Mouse (Mus musculus) neutrophil, adult 5-6 weeks (primary cell): ENCODE results near the gene Xirp1. TPM values are rescaled to one million over a fixed set of nuclear protein-coding genes. Genes with fewer than 3 reads are reported as not detected.
A peak's percentile ranks its signal among the peaks of the same experiment; 100 is the strongest.
"Not testable (repeated sequence)": the region's sequence is repeated elsewhere in the genome, so short reads cannot be mapped to it uniquely, and the experiment has no call there.

Experiments used
- ATAC-seq: fragments of 151-379, 151-347 bp; 2 replicates; pipeline ENCODE4 v1.8.0; 2017; ENCODE audit warnings: mild to moderate bottlenecking, moderate TSS enrichment; ENCODE audit not compliant: insufficient number of reproducible peaks, poor library complexity, low FRiP score, severe bottlenecking; ENCODE audit errors: extremely low read depth
- total RNA-seq: library from RNA; stranded (forward); fragments of 200-1000 nt; gene quantifications from 2 replicates; pipeline ENCODE4 v1.2.3, GENCODE M21; 2017

Xirp1 gene
- total RNA-seq, 1 experiment from 2014 or later: not detected

GRCm38 (mm10) chr9:120024625-120025024 is 1.2 kb upstream of the Xirp1 start:
- ATAC-seq: no peak

- 0 out of 2 replicates have a peak, but pooled peaks have one; percentile 14 for ATAC-seq
Observed at GRCm38 (mm10) chr9:120024171-120024570, 773 bp upstream of the Xirp1 start.

DNA sequence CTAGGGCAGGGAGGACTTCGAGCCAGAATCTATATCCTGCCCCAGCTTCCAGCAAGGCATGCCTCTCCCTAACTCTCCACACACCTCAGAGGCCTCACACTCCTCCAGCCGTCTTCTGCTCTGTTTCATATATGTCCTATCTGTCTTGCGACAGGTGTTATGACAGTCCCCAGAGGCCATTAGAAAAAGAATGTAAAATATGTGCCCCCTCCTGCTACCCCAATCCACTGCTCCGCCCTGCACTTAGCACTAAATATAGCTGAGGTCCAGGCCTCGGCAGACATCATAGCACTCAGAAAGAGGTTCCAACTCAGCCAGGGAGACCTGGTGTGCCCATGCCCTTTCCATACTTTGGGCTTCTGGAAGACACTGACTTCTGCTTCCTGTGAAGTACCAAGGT is 2.2 kb downstream of the Xirp1 start:
- no peak for ATAC-seq

DNA sequence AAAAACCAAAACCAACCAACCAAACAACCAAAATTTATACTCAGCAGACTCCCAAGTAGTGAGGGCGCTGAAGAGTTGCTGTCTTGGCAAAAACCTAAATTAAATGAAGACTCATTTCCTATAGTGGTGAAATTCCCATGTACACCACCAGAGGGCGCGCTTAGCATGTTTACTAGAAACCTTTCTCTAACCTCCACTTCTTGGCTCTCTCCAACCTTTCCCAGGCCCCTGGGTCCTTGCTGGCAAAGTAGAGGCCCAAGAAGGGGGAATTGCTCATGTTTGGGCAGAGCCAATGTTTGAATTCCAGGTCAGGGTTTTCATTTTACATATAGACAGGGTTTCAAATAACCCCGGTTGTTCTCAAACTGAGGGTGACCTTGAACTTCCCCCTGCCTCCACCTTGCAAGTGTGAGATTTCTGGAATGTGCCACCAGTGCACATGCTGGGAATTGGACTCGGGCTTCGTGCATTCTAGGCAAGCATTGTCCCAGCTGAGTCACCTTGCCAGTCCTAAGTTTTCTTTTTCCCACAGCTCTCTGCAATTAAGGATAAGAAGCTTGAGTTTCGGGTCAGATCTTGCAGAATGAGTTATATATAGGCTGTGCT is 3.0 kb downstream of the Xirp1 start:
- peak; percentile 50 for ATAC-seq

- ATAC-seq: no peak
Observed at GRCm38 (mm10) chr9:120016956-120017355, 6.4 kb downstream of the Xirp1 start.

GRCm38 (mm10) chr9:120014828-120015227 is 8.6 kb downstream of the Xirp1 start:
- ATAC-seq: no peak

DNA sequence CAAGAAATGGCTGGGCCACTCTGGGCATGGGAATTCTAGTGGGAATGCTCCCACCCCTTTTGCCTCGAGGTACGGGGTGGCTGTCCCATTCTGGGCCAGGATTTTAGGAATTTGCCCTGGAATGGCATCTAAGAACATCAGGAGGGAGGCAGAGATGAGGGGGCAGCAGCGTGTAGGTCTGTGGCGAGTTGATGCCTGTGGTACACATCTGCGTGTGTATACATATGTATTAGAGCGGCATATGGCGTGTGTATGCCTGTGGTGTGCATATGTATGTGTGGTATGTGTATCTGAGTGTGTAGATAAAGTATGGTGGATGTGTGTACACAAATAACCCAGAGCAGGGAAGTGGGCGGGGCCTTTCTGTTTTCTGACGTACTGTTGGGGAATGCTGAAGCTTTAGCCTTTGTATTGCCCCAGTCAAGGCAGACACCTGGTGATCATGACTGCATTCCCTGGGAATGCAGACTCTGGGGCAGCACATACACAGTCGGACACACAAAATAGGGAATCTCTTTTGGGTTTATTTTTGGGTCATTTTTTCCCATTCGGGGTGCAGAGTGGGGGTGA is 10.1 kb downstream of the Xirp1 start:
- ATAC-seq: no peak

DNA sequence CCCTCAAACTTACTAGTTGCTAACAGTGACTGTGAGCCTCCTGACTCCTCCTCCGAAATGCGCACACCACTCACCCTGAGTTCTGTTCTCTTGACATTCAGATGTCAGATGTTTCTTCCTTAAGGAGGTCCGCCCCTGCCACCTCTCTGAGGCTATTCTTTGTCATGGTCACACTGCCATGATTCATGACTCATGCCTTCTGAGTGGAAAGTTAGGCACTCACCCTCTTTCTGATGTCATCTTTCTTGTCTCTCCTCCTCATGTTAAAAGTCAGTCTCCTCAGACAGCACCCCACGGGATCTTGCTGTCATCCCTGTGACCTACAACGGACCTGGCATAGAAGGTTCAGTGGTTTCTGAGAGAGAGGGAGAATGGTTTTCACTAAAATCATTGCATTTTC is 10.6 kb downstream of the Xirp1 start:
- ATAC-seq: no peak

GRCm38 (mm10) chr9:120012161-120012560 is 11.2 kb downstream of the Xirp1 start:
- not testable (repeated sequence) for ATAC-seq

GRCm38 (mm10) chr9:120011533-120011932 is 11.9 kb downstream of the Xirp1 start:
- ATAC-seq: peak; percentile 69; the same call in 1 of the 2 replicates

- peak; percentile 94 for ATAC-seq
Observed at GRCm38 (mm10) chr9:120010781-120011511, 12.5 kb downstream of the Xirp1 start.

DNA sequence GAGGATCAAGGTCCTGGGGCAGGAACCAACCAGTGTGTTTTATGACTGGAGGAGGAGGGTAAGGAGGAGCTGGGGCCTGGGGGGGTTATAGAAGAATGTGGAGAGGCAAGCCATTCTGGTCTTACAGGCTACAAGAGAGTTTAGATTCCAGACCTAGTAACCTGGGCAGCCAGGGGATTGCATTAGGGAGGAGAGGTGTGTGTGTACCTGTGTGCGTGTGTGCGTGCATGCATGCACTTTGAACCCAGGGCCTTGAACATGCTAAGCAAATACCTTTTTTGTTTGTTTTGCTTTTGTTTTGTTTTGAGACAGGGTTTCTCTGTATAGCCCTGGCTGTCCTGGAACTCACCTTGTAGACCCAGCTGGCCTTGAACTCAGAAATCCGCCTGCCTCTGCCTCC is 13.5 kb downstream of the Xirp1 start:
- no peak for ATAC-seq

DNA sequence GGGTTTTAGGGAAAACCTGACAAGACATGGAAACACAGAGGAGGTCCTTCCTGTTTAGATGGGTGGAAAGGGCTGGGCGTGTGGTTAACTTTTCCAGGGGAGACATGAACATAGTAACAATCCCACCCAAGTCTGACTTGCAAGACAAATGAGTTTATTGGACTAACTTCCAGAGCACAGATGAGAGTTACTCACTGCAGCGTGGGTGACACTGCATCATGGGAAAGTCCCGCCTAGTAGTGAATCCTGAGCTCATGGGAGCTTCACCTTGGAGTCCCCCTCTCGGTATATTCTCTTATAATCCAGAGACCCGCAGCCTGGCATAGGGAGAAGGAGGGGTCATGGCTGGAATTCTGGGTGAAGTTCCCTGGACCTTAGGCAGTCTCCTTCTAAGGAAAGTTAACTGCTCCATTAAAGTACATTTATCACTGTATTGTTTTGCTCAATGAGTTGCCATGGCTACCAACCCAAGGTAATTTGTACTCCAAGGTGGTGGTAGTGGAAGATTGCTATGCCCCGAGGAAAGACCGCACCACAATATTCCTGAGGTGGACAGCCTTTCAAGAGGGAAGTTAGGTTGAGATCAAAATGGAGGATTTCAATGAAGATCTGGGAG is 14.1 kb downstream of the Xirp1 start:
- ATAC-seq: no peak

DNA sequence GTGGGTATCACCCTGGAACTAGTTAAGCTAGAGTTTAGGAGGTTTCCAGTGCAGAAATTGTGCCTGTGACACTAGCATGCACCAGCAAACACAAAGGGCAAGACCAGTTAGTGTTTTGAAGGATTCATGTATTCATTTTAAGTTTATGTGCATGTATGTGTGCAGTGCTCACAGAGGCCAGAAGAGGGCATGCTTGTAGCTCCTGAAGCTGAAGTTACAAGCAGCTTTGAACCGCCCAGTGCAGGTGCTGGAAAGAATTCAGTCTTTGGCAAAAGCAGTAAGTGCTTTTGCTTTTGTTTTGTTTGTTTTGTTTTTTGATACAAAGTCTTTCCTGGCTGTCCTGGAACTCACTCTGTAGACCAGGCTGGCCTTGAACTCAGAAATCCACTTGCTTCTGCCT is 15.6 kb downstream of the Xirp1 start:
- no peak for ATAC-seq

DNA sequence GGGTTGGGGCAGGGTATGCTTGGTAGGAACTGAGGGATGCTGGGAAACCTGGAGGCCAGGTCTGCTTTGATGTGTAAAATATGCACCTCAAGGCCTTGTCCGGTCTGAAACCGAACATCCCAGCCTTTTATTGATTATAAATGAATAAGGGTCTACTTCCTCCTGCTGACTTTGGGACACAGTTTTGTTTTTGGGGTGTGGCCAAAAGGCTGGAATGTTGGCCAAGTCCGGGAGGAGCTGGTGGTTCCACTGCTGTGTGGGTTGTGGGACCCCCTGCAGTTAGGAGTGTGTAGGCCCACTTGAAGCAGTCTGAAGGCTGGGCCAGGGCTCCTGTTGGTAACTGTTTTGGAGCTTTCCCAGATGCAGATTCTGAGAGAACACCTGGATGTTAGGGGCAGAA is 17.5 kb downstream of the Xirp1 start:
- no peak for ATAC-seq

GRCm38 (mm10) chr9:120002893-120003292 is 20.5 kb downstream of the Xirp1 start:
- no peak for ATAC-seq

DNA sequence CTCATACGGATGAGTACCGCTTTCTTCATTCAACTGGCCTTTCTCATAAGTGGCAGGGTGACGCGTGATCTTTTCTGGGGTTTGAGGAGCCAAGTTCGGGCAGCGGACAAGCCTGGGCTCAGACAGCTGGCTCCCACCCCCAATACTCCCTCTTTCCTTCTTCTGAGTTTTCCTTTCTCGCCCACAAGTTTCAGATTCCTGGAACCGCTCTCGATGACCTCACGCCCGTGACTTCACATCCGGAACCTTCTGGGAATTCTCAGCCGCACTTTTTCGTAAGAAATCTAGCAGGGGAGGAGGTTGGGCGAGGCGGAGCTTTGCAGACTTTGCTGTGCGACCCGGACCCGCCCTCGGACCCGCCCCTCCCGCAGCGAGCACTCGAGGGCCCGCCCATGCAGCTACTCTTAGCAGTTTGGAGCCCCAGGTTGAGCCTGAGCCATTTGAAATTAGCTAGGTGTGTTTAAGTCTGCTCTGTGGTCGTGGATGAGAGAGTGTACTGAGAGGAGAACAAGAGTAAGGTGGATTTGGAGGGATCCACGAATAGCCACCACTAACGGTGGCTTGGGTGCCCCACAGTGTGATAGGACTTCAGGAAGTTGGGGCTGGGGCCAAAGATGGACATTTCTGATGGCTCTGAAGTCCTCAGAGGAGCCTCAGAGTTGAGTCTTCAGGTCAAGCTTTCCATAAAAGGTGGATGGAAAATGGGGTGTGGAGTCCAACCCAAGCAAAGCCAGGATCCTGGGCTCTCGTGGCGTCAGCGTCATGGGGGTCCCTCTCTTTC is 21.3 kb downstream of the Xirp1 start:
- peak; percentile 81 for ATAC-seq

GRCm38 (mm10) chr9:120000761-120001160 is 22.6 kb downstream of the Xirp1 start:
- ATAC-seq: no peak

DNA sequence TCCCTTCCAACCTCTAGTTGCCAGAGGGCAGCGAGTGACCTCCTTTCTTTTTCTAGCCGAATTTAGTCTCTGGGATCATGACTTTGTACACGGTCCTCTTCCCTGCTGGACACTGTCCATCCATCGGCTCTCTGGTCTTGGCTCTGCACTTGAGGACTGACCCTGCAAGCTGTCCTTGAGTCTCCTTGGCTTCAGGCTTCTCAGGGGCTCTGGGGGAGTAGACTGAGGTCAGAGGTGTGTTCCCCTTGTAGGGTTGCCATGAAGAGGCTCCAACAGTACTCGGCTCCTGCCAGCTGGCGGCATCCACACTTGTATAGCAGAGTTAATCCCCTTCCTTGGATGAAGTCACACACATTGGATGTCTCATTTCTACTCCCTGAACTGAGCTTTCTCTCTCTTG is 23.8 kb downstream of the Xirp1 start:
- ATAC-seq: no peak
